Mouse (Mus musculus) naive thymus-derived CD4-positive, alpha-beta T cell, adult 2 months (primary cell): ENCODE measurements around the gene Gm7029.
"Not testable (repeated sequence)": the region's sequence is repeated elsewhere in the genome, so short reads cannot be mapped to it uniquely, and the experiment has no call there.

ENCODE experiments used
- DNase-seq: peaks from one replicate; pipeline ENCODE4 v3.0.0-alpha.2; 2011; ENCODE audit warnings: low read depth

Gene Gm7029

DNA sequence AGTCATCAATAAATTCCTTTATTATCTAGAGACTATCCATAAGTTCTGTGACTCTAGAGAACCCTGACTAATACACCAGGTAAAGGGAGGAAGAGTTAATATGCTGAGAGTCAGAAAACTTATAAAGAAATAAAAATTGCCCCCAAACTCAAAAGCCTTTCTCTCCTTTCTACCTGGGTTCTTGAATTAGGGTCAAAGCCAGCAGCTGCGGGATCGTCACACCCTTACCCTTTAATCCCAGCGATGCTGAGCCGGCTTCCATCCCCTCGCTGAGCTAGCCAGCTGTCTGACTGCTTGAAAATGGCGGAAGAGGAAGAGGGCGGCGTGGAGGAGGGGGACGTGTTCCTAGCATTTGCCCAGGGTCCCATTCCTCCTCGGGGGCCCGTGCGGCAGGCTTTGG lies at the start of gene Gm7029:
Gm7029 (plus strand) TSS at position 301 of the 400 bp plus-strand sequence.
- not testable (repeated sequence) for DNase-seq

DNA sequence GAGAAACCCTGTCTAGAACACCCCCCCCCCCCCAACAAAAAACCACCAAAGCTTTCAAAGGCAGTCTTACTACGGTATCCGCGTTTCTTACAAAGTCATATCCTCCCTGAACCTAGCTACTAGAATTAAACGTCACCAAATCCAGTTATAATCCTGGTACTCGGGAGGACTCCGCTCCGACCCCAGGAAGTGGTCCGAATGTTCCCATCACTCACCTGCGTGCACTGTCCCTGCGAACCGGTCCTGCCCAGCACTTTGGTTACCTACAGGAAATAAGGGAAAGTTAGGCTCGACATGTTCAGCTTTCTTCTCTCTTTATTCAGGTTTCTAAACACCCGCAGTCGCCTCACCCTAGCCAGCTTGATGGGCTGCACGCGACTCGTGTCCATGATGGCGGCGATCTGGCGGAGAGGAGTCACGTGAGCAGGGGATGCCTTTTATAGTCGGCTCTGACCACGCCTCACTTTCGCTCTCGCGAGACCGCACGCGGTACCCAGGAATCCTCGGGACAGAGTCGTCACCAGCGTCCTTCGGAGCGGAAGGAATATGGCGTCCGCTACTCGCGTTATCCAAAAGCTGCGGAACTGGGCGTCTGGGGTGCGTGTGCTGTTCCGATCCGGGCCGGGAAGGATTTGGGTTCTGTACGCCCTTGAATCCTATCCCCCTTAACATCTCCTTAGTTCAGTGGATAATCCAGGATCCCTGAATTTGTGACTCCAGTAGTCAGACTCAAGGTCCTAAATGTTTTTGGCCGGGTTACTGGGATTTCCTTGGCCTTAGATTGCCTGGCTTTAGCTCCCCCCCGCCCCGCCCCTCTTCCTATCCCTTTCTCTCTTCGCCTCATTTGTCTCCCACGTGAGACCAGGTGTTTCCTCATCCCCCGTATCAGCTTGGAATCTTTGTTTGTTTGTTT lies 49.3 kb upstream of the Gm7029 start, which contains the start of the genes Rps28 and Ndufa7:
Rps28 (minus strand) TSS at position 479 of the 913 bp plus-strand sequence.
Ndufa7 (plus strand) TSS at position 489 of the 913 bp plus-strand sequence.
- peak; percentile 100 for DNase-seq

DNA sequence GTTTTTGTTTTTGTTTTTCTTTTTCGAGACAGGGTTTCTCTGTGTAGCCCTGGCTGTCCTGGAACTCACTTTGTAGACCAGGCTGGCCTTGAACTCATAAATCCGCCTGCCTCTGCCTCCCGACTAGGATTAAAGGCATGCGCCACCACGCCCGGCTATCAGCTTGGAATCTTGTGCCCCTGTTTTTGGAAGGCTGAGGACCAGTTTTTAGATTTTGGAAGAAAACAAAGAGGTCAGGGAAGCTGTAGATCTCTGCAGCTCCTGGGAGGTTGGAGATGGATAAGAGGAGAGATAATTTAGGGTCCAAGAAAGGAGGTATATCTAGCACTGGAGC lies 48.7 kb upstream of the Gm7029 start:
- DNase-seq: not testable (repeated sequence)

DNA sequence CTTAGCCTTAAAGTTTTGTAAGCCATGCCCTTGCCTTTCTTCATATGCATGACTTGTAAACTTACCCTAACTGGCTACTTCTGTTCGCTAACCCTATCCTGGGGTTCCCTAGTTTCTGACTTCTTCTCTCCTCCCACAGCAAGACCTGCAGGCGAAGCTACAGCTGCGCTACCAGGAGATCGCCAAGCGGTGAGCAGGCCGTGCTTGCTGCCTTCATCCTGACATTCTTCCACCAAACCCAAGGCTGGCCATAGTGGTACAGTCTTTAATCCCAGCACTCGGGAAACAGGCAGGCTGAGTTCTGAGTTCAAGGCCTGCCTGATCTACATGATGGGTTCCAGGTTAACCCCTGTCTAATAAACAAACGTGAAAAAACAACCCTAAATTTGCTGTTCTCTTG lies 48.2 kb upstream of the Gm7029 start:
- DNase-seq: no peak

DNA sequence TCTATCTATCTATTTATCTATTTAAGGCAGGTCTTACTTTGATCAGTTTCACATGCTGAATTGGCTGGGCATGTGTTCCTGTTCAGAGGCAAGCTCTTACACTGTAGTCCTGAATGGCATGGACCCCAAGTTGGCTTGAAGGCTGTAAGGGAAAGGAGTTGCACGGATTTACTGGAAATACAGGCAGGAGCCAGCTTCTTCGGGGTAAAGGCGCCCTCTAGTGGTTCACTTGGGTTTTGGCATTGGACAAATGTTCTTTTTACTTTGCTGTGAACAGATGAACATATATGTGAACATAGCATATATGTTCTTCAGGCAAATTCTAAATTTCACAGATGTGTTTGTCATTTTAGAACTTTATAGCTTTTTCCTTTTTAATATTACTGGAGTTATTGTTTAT lies 46.8 kb upstream of the Gm7029 start:
- peak; percentile 86 for DNase-seq

DNA sequence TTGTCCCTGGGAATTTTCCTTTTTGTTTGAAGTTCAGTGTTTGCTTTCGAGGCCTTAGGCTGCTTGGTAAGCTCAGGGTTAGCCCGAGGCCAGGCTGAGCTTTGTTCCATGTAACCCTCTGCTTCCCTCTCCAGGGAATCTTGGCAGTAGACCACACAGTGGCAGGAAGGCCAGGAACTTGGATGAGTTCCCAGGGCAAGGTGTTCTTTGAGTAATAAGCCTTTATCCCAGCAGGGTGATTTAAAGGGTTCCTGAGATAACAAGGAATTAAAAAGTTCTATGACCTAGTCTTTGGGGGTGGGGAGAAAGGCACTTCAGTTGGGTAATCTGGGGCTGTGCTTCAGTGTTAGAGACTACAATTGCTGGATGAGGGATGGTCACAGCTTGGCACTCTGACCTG lies 44.7 kb upstream of the Gm7029 start:
- DNase-seq: no peak

DNA sequence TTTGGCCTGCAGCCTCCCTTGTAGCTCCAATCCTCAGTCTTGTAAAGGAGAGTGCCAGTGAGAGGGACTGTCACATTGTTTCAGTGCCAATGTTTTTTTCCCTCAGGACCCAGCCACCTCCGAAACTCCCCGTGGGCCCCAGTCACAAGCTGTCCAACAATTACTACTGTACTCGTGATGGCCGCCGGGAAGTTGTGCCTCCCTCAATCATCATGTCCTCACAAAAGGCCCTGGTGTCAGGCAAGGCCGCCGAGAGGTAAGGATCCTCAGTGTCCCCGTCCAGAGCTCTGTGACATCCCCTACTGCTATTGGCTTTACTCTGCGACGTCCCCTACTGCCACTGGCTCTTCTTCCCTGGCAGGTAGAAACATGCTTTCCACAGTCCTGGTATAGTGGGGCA lies 44.1 kb upstream of the Gm7029 start:
- no peak for DNase-seq

DNA sequence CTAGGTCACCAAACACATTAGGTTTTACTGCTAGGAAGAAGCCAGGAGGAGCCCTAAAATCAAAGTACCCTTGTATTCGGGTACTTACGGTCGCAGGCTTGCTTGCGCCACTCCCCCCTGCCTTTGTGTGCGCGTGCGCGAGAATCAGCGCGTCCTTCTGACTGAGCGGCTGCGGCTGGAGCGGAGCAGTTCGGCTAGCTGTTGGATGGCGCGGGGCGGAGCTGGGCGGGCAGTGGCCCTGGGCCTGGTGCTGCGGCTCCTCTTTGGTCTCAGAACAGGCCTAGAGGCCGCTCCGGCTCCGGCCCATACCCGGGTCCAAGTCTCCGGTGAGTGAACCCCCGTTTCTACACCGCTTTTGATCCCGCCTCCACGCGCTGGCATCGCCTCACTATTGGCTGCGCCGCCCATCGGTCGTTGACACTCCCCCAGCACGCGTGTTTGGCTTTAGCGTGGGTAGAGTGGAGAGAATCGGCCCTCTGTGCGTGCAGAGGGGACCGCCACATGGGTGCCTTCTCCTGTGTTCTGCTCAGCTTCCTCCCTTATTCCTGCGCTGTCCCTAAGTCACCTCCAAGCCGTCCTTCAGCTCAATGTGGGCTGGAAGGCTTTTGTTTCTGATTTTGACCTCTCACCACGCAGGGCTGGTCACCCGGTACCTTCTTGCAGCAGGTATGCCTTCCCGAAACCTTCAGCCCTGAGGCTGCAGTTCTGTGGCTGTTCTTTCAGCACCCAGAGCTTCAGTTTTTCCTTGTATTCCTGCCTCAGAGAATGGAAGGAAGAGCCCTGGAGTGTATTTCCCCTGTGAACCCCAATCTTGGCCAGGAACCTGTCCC lies 30.5 kb upstream of the Gm7029 start, which contains the start of gene Cd320:
Cd320 (plus strand) TSS at position 126 of the 830 bp plus-strand sequence.
- DNase-seq: peak; percentile 96

DNA sequence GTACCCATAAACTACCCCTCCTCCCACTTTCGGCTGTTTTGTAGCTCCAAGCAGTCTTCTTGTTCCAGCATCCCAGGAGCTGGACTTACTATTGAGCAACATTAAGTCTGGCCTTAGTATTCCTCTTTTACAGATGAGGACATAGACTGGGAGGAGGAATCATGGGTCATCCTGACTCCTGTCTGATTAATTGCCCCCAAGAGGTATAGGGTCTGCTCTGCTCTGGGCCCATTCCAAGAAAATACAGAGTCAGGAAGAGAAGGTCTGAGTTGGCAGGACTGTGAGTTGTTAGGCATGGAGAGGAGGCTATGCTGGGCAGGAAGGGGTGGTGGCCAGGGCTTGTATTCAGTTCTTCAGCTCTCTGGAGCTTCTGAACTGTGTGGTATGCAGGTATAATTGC lies 29.4 kb upstream of the Gm7029 start:
- no peak for DNase-seq

DNA sequence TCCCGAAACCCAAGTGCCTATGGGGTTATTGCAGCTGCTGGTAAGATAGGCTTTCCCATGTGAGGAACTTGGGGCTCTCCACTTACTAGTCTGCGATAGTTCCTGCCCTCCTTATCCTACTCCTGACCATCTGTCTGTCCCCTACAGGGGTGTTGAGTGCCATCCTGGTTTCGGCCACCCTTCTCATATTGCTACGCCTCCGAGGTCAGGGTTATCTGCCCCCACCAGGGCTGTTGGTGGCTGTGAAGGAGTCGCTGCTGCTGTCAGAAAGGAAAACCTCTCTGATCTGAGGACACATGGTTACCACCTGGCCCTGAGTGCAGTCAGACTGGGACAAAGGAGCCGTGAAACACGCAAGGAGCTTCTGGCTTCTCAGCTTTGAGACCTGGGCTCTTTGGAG lies 25.5 kb upstream of the Gm7029 start:
- no peak for DNase-seq

DNA sequence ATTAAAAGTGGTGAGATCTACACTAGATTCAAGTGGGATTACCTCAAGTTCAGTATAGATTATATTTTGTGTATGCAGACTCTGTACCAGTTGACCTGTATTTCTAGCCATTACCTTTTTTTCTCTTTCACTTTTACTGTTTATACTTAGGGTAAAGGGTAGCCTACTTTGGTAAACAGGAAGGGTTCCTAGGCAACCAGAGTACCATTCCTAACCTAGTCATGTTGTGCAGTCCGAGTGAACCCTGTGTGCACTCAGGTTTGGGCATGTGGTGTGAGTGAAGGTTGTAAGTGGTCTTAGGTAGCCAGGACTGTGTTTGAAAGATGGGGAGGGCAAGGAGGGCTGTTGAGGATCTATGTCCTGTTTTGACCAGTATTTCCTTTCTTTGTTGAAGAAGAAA lies 22.3 kb upstream of the Gm7029 start:
- peak; percentile 35 for DNase-seq

DNA sequence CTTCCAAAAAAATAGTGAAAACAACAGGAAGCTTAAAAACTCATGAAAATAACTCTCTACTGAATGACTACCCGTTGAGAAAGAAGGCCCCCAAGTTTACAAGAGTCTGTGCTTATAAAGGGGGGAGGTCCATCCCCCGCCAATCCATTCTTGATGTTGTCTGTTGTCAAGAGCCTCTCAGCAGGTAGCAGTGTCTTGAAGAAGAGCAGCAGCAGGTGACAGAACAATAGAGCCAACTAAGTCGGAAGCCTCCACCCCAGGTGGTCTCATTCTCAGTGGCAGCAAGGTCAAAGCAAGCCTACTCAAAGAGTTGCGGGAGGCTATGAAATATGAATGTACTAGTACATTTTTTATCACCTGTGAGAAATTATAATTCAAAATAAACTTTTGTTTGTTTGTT lies 15.8 kb upstream of the Gm7029 start:
- DNase-seq: no peak

DNA sequence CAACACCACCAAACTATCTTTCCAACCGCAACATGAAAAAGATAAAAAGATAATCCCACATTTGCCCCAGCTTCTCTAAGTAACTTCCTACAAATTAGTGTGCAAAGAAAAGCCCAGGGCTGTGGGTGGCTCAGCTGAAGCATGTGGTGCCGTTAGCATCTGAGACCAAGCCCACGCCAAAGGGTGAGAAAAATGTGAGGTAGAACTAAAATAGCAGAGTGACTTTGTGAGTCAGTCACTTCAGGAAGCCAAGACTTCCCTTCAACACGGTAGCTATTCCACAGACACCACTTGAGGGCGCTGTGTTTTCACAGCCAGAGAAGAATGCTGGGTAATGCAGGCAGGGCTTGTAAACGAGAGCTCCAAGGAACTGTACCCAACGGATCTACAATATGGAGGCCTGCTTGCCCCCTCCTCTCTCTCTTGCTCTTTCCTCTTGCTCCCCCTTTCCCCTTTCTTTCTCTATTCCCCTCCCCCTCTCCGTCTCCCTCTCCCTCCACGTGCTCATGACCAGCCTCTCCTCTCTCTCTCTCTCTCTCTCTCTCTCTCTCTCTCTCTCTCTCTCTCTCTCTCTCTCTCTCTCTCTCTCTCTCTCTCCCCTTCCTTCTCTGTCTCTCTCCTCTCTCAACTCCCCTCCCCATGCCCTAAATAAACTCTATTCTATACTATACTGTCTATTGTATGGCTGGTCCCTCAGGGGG lies 8.2 kb upstream of the Gm7029 start:
- peak; percentile 94 for DNase-seq

DNA sequence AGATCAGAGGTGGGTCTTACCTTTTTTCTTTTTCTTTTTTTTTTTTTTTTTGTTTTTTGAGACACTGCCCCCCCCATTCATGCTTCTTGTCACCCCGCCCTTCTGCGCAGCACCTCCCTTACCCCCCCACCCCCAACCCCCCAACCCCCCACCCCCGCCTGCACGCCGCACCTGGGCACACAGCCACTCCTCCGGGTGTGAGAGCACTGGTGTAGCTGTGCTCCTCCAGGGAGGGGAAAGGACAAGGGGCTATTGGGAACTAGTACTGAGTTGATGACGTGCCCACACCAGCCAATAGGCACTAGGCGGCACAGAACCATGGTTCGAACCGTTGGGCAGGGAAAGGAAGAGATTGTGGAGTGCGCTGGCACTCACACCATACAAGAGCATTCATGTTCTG lies 774 bp downstream of the Gm7029 start:
- DNase-seq: no peak

DNA sequence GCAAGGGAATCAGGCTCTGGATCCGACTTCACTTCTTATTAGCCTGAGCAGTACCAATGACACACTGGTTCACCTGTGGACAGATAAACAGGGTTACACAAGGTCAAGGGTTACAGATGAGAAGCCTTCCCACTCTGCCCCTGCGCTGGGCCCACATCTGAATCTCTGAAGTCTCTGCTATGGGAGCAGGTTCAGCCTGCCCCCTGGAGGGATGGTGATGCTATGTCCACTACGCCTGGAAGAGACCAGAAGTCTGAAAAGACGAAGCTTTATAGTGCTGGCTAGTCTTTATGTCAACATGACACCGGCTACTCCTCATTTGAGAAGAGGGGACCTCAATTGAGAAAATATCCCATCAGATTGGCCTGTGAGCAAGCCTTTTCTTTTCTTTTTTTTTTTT lies 2.2 kb downstream of the Gm7029 start:
- DNase-seq: peak; percentile 37

DNA sequence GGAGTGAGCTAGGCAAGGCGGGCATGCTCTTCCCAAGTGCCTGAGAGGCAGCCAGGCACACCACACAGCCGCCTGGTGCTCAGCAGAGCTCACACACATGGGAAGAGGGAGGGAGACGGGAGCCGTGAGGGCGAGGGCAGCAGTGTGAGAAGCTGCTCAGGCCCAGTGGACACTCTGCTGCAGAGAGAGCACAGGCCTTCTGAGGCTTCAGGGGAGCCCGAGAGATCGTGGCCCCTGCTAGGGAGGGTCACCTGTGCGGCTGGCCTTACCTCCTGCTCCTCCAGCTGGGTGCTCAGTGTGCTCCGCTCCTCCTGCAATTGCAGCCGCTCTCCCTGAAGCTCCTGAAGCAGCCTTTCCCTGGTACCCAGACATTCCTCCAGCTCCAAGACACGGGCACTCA lies 10.7 kb downstream of the Gm7029 start:
- not testable (repeated sequence) for DNase-seq

DNA sequence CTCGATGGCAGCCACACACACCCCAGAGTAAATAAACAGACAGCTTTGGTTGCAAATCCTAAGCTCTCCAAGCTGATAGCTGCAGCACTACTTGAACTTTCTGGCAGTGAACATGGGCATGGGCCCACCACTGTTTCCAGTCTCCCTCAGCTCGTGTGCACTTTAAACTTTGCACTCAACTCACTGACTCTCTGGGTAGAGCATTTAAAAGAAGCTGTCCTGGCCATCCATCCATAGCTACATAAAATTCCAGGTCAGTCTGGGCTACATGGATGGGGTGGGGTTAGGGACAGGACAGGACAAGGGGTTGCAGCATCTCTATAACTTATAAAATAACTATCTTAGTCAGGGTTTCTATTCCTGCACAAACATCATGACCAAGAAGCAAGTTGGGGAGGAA lies 14.2 kb downstream of the Gm7029 start:
- DNase-seq: not testable (repeated sequence)

DNA sequence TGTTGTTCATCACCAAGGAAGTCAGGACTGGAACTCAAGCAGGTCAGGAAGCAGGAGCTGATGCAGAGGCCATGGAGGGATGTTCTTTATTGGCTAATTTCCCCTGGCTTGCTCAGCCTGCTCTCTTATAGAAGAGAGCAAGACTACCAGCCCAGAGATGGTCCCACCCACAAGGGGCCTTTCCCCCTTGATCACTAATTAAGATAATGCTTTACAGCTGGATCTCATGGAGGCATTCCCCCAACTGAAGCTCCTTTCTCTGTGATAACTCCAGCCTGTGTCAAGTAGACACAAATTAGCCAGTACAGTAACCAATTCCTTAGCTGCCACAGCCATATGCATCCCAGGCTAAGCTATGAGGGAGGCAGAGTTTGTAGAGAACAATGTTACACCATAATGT lies 14.6 kb downstream of the Gm7029 start:
- not testable (repeated sequence) for DNase-seq

DNA sequence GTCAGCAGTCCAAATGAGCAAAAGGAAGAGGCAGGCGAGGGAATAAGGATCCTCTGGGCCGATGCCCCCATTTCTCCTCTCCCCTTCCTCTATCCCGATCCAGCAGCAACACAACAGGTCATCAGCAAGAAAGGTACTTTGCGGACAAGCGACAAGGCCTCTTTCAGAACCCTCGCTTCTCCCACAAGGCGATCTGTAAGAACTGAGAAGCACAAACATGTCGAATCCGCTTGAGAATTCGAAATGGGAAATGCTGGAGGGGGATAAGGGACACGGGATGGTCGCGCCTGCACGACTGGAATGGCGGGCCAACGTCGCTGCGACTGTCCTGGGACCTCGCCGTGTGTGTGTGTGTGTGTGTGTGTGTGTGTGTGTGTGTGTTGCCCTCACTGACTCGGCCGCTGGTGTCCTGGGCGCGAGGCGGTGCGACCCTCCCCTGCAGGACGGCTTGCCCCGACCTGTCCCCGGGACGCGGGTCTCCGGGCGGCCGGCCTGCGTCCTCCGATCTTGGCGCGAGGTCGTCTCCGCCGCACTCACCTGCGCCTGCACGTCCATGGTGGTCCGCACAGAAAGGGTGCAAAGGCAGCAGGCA lies 16.4 kb downstream of the Gm7029 start:
- not testable (repeated sequence) for DNase-seq

DNA sequence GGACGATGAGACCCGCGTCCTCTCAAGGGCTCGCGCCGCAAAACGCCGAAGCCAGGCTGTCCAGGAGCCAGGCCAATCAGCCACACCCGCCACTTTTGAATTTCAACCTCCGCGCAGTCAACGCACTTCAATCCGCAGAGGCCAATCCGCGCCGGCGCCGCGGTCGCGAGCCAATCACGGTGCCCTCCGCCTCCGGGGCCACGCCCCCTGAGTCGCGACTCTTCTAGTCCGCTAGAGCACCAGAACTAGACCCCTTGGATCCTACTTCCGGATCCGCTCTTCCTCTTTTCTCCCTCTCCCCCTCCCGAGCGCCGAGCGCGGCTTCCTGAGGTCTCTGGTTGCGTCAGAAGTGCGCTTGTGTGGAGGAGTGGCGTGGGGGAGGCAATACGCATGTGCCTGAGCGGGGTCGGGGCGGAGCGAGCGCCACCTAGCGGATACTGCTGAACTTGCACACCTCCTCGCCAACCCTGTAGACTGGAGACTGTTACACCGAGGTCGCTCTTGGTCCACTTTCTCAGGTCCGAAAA lies 17.0 kb downstream of the Gm7029 start, which contains the start of gene Kifc1:
Kifc1 (minus strand) TSS at position 129 of the 527 bp plus-strand sequence.
- peak; percentile 99 for DNase-seq

DNA sequence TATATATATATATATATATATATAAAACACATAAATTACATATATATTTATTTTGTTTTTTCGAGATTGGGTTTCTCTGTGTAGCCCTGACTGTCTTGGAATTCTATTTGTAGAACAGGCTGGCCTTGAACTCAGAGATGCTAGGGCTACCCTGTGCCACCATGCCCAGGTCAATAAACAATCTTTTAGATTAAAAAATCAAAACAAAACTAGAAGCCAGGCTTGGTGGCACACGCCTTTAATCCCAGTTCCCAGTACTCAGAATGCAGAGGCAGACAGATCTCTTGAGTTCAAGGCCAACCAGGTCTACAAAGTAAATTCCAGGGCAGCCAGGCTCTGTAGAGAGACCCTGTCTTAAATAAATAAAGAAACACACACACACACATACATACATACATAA lies 17.7 kb downstream of the Gm7029 start:
- no peak for DNase-seq
